Mouse (Mus musculus) A20 (cell line): ENCODE results near the gene Atg101.

Experiments used
- DNase-seq: peaks from one replicate; pipeline ENCODE4 v3.0.0-alpha.2; 2011; ENCODE audit warnings: low read depth, low spot score

Gene Atg101

DNA sequence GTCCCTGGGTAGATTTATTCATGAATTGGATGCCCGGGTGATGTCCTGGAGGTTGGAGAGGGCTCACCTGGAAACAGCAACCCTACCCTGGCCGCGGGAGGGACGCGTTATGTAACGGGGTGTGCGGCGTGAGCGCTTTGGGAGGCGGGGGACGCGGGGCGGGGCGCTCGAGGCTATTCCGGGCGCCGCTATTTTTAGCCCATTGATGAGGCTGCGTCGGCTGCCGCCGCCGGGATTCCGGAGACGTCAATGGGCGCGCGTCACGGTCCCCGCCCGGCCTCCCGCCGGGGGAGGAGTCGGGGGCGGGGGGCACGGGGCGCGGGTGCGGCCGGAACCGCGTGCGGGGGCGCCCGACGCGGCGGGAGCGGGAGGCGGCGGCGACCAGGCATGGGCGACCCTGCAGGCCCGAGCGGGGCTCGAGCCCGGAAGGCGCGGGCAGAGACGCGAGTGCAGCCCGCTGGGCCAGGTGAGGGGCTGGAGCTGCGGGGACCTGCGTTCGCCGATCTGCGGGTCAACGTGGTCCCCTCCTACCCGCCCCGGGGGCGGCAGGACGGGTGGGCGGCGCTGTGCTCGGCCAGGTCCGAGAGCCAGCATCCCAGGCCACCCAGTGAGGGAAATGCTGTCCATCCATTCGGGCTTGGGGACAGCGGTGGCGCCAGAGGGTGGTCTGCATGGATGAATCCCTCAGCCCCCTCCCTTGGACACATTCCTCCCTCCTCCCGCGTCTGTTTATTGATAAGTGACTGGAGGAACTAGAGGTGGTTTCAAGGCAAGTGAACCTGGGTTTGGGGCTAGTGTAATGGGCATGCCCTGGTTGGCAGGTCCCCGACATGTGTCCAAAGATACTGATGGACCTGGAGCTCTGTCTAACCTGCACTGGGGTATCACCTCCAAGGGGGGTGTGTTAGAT is 29.9 kb upstream of the Atg101 start, which contains the start of gene Nr4a1:
Gene Nr4a1, plus strand, starts transcription at position 384 of the 910 bp plus-strand sequence.
- DNase-seq = peak; percentile 67

DNA sequence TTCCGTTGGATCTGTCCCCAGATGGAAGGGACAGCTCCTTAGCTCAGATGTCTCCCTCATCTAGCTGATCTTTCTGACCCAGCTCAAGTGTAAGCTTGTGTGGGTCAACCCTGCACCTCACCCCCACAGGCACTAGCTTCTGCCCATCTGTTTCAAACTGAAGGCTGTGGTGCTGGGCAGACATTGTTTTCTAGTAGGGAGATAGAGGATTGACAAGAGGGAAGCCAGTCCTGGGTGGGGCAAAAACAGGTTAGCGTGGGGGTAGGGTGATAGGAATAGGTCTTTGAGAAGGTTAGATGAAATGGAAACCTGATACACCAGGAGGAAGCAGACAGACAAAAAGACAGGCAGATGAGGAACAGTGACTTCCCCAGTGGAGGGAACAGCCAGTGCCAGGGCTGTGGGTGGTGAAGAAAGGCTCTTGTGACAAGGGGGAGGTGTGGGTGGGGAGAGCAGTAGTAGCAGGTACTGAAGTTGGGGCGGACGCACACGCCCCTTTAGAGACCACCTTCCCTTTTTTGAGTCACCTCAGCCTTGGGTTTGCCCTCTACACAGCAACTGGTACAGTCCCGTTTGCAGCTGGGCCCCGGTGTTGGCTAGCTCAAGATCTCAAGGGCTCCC is 28.1 kb upstream of the Atg101 start:
- peak; percentile 43 for DNase-seq

DNA sequence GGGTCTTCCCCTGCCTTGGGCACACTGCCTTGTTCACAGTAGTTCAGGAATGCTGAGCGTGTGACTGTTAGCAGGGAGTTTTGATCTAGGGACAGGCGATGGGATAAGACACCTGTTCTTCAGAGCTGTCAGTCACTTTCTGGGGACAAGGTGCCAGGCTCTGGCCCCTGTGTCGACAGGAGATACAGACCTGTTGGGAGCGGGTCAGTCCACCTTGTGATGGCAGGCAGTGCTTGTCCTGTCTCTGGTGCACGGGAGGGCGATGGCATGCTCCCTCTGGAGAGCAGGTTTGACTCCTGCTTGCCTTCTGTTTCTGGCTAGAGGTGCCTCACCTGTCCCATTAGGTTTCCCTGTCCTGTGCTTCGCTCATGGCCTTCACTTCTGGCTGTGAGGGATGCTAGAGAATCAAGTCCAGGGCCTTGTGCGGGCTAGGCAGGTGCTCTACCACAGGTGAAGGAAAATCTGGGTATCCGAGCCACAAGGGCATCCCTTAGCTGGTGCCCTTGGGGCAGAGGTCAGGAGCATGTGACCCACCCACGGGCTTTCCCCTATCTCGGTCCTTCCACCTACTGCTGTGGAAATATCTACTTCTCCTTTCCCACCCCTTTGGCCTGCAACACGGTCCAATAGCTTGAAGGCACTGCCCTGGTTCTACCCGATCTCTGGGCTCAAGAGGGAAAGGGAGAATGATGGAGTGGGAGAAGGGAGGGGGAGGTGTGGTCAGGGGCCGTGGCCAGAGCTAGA is 27.4 kb upstream of the Atg101 start:
- no peak for DNase-seq

DNA sequence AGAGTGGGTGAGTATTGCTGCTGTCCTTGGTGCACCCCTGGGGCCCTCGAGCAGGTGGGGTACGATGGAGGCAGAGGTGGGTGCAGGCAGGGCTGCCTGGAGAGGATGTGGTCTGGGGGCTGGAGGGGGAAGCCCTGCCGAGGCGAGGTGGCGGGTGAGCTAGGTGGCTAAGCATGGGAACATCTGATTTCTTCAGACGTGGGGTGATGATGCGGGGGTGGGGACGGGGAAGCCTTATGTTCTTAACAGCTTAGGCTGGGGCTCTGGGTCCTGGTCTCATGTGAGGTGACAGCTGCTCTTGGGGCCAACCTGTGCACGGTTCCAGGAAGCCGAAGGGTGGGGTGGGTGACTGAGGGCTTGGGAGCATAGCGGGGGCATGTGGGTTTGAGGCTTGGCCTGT is 25.7 kb upstream of the Atg101 start:
- no peak for DNase-seq

DNA sequence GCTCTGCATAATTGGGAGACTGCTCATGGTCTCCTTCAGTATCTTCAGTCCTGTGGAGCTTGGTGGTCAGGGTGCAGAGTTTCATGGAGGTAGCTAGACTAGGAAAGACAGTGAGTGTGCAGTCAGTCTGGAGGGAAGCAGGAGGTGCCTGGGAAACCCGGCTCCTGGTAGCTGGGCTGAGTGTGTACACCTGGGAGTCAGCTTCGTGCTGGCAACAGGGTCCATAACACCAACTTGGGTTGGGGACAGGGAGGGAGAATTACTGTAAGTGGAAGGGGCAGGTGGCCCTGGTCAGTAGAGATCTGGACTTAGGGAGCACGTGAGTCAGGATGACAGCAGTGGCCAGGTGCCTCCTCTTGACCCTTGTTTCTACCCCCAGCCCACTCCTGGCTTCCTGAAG is 24.1 kb upstream of the Atg101 start:
- DNase-seq = no peak

DNA sequence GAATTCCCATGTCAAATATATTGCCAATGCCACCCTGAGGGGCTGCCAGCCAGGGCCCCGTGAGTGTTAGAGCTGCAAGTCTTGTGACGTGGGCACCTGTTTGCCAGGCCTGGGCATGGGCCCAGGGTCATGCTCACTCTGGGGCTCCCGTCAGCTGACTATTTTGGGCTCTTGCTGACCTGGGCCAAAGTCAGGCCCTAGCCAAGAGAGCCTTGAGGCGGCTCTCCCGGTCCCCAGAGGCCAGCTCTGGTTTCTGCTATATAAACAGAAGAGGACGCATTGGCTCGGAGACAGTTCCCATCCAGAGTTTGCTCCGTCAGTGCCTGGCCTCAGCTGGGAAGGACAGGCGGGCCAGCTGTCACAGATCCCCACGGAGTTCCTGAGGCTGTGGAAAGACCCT is 23.7 kb upstream of the Atg101 start:
- no peak for DNase-seq

DNA sequence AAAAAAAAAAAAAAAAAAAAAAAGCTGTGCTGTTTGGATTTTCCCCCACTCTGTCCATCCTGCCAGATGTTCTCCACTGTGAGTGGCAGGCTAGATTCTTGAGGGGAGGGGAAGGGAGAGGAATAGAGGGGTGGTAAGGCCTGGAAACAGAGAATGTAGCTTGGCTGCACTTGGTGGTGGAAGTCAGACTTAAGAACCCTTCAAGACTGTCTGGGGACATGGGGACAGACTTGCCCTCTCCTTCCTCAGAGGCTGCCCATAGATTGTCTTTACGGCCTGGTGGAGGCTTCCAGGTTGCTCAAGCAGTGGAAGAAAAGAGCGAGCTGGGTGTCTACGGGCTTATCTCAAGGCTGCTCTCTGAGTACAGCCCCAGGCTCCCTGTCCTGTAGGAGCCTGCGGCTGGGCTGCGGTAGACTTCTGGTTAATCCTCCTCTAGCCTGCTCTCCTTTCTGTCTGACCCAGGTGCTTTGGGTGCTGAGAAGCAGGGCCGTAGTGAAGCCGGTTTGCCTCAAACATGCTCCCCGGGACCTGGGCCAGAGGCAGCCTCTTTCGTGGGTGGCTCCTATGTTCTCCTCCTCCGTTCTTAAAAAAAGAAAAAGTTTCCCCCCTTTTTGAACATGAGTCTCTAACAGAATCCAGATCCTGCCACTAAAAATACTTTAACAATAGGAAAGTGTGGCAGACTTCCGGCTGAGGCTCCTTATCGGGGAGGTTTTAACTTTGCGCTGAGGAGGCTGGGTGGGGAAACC is 23.0 kb upstream of the Atg101 start:
- no peak for DNase-seq

DNA sequence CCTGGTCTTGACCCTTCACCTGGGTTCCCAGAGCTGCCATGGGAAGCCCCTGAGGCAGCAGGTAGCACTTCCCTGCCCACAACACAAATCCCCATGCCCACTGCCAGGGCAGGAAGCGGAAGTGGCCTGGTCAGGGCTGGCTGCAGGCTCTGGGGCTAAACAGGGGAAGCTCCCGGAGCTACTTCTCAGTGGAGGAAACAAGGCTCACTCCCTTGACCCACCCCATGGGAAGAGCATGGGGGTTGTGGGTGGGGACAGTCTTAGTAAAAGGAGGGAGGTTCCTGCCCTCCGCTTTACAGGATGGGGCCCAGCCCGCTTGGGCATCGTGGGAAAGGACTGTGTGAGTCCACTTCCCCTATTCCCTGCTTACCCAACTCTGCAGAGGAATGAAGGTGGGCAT is 21.6 kb upstream of the Atg101 start:
- DNase-seq = no peak

DNA sequence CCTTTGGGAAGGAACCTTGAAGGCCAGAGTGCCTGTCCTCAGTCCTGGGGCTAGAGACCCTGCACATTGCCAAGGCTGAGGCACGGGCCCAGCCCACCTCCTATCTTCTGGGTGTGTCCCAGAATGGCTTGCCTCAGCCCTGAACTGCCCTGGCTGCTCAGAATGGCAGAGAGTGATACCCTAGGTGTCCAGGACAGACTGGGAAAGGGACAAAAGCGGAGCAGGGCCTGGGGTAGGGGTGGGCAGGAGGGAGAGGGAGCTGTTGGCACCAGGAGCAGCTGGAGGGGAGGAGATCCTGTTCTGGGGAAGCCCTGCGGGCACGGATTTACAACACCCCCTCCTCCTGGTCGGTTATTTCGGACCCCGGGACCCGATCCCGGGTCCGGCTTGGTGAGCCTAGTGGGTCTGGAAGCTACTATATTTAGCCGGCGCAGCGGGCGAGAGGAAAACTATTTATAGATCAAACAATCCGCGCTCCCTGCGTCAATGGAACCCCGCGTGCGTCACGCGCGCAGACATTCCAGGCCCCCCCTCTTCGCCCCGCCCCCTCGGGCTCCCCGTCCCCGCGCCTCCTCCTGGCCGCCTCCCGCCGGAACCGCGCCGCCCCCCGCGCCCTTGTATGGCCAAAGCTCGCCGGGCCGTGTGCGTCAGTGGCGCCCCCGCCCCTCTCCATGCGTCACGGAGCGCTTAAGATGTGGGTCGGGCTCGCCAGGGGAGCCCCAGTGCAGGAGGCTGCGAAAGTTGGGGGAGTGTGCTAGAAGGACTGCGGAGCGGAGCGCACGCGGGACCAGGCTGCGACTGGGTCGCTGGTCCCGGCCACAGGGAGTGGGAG is 17.7 kb upstream of the Atg101 start:
- peak; percentile 83 for DNase-seq

DNA sequence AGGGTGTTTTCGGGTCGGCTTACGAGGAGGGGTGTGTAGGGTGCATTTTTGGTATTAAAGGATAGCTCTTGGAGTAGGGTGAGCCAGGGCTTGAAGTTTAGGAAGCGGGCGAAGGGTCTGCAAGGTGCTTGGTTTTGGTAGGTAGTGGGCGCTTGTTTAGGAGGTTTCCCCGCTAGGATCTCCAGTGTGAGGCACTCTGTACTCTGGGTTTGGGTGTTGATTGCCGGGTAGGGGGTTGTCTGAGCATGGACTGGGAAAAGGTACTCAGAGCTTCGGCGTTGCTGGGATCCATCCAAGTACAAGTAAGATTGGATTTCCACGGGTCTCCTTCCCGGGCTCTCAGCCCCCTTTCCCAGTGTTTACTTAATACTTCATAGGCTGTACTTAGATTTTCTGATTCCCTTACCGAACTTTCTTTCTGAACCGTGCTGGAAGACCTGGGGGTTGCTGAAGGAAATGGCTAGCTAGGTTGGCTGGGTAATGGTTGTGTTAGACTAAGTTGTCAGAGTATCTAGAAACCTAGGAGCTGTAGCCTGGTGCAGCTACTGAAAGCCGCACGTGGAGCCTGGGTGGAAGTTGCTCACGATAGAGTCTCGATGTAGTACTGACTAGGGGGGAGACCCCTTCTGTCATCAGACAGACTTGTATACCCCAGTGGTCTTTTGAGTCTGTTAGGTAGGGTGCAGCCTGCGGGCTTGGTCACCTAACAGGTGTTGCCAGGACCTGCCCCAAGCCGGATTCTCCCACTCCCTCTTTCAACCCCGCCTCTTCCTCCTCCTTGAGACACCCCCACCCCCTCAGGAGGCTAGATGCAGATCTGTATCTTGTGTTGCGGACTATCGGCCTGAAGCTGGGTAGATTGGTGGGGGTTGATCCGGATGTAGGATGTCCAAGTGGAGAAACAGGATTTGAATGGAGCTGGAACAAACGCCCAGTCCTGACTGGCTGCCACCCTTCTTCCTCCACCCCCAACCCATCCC is 16.7 kb upstream of the Atg101 start:
- DNase-seq = peak; percentile 23

DNA sequence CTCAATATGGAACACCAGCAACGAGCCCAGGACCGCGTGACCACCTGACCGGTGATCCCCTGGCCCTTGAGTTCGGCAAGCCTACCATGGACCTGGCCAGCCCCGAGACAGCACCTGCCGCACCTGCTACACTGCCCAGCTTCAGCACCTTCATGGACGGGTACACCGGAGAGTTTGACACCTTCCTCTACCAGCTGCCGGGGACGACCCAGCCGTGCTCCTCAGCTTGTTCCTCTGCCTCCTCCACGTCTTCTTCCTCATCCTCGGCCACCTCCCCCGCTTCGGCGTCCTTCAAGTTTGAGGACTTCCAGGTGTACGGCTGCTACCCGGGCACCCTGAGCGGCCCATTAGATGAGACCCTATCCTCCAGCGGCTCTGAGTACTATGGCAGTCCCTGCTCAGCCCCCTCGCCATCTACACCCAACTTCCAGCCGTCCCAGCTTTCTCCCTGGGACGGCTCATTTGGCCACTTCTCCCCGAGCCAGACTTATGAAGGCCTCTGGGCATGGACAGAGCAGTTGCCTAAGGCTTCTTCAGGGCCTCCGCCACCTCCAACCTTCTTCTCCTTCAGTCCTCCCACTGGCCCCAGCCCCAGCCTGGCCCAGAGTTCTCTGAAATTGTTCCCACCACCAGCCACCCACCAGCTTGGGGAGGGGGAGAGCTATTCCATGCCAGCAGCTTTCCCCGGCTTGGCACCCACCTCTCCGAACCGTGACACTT is 13.8 kb upstream of the Atg101 start:
- DNase-seq = no peak

DNA sequence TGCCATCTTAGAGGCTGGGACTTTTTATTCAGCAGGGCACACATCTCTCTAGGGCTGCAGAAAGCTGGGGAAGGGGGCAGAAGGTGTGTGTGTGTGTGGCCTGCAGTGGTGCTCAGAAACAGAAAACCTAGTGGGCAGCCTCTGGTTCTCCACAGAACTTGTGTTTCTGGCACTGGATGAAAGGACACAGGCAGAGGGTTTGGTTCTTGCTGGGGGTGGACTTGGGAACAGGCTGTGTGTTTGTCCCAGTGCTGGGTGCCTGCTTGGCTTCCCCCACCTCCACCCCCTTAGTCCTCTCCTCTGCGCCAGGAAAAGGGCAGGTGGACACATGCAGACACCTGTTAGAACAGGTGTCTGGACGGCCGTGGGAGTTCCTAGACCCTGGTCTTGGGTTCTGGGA is 13.0 kb upstream of the Atg101 start:
- no peak for DNase-seq

DNA sequence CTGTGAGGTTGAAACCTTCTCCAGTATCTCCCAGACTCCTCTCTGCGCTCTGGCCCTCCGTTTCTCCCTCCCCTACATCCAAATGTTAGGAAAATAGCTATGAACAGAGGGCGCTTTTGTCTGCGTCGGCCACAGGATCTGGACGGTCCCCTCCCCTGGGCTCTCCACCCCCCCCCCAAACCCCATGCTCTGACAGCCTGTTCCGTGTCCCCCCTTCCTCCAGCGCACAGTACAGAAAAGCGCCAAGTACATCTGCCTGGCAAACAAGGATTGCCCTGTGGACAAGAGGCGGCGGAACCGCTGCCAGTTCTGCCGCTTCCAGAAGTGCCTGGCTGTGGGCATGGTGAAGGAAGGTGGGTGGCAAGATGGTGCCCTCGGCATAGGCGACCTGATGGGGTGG is 12.6 kb upstream of the Atg101 start:
- no peak for DNase-seq

DNA sequence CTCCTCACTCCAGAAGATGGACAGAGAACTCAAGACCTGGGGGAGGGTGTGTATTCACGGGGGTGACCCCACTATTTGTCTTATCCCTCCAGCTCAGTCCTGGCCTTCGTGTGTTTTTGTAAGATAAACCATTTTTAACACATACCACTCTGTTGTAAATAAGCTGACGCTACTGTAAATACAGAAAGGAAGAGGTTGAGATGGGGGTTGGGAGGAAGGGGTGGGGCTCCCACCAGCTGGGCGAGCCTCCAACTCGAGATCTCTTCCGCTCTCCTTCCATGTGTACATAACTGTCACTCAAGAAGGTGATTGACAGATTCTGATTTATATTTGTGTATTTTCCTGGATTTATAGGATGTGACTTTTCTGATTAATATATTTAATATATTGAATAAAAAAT is 9.7 kb upstream of the Atg101 start:
- no peak for DNase-seq

DNA sequence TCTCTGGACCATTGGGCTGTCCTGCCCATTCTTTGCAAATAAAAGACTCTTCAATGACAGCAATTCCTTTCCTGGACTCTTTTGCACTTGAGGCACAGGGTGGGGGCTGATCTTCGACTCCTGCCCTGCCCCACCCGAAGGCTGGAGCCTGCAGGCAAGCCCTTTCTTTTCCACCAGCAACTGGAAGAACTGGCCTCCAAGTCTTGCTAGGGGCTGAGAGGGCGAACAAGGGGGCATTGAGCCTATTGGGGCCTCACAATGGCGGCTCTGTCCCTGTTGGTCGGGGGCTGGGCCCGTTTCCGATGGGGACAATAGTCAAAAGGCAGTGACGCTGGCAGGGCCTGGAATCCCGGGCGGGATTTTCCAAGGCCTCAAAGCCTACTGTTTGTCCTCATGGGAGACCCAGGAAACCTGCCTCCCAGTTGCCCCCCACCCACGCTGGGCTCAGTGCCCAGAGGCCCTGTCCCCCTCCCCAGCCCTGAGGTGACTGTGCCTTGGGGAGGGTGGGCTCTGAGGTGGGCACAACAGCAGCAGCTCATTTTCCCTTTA is 6.6 kb upstream of the Atg101 start:
- DNase-seq = no peak

DNA sequence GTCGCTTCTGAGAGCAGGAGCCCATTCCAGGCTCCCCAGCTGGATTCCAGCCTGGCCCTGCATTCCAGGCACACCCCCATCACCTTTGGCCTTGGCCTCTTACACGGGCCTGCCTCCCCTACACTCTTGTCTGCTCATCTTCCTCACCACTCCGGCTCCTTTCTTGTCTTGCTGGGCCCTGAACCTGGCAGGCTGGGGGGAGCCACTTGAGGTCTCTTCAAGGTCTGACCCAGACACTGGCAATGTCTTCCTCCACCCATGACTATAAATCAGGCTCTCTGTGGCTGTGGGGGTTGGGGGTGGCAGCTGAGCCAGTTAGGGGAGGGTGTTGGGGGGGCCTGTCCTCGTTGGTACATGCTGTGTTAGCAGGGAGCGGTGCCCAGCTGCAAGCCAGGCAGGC is 5.5 kb upstream of the Atg101 start:
- no peak for DNase-seq

DNA sequence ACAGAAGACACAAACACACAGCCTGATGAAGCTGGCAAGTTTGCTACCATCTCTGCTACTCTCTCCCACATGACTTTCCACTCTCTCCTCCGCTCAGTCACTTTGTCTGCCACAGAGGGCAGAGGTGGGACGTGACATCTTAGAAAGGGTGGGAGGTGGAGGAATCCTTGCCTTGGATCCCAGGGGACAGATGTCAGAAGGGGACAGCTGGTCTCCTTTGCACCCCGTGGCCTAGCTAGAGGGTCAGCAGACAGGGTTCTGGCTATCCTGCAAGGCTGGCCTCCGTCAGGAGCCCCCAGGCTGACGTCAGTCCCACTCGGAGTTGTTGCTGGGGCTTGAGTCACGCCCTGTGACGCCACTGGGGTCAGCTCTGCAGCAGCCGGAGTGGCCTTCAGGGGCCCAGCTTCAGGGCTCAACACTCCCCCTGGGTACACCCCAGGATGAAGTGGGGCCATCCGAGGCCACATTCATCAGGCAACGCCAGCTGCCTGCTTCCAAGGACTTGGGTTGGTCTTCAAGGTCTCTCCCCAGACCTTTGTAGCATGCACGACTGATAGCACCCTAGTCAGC is 4.6 kb upstream of the Atg101 start:
- no peak for DNase-seq

DNA sequence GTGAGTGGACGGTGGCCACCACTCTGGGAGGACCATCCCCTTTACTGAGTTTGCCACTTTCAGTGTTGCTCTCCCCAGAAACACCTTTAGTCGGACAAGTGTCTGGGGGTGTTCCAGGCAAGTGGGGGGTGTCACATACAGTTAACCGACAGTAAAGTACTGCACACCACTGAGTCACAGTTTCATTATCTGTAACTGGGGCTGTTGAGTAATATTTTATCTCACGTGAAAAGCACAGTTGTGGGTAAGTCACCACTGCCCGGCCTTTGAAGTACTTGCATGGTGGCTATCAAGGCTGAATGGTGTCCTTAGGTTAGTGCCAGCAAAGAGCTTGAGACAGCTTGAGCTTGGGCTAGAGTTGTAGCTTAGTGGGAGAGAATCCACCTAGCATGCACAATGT is 1.6 kb upstream of the Atg101 start:
- DNase-seq = no peak
